In the genomic region with DNA sequence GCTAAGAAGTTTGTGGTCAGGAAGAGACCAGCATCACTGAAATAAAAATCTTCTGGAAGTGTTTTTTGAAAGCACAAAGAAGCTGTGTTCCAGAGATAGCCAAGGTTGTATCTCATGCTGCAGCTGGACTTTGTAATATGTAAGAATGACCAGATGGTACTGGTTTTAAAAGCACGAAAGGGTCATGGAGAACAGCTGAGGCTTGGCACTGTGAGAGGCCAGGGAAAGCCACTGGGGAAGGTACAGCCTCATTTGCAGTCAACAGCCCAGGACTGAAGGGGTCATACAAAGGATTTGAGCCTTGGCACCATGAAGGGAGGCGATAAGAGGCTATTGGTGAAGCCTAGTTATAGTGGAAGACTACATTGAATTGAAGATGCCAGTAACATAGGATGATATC, we compare ENCODE assay signal across 19 mouse cellular contexts.
"Had no signal": no experiment of that assay in that cellular context is flagged by ENCODE, and none has a peak within 500 bp of the region (broad histone marks: within the 10 kb centered on the region; RNA-seq: fewer than 3 reads in every experiment).

No protein-coding gene starts in this region.

- H3K36me3 ChIP-seq: kidney, embryonic 15.5 days; limb, embryonic 12.5 days; limb, embryonic 15.5 days; midbrain, embryonic 10.5 days; midbrain, embryonic 13.5 days had no signal

- H3K4me2 ChIP-seq: kidney, embryonic 15.5 days; limb, embryonic 12.5 days; limb, embryonic 15.5 days; liver, embryonic 11.5 days; lung, embryonic 14.5 days; midbrain, embryonic 13.5 days had no signal

- H3K9me3 ChIP-seq: kidney, embryonic 15.5 days; limb, embryonic 12.5 days; limb, embryonic 15.5 days; midbrain, embryonic 10.5 days; midbrain, embryonic 13.5 days had no signal

- DNase-seq: kidney, adult 8-10 months; kidney, postnatal 10 days; kidney, postnatal 36 days; left cerebral cortex, postnatal 4 days; liver, postnatal 0 days; lung, embryonic 14.5 days; lung, postnatal 36 days; thymus, adult 18-20 months; thymus, postnatal 36 days had no signal

- H3K4me3 ChIP-seq: kidney, embryonic 15.5 days; limb, embryonic 12.5 days; limb, embryonic 15.5 days; megakaryocyte, embryonic 14.5 days; midbrain, embryonic 10.5 days; midbrain, embryonic 13.5 days had no signal

- ATAC-seq: liver, postnatal 0 days; lung, postnatal 0 days; midbrain, embryonic 13.5 days; midbrain, embryonic 16.5 days had no signal

- H3K27me3 ChIP-seq: kidney, embryonic 15.5 days; limb, embryonic 12.5 days; limb, embryonic 15.5 days; midbrain, embryonic 13.5 days had no signal

- H3K9ac ChIP-seq: kidney, embryonic 15.5 days; limb, embryonic 12.5 days; limb, embryonic 15.5 days; liver, embryonic 14.5 days; liver, postnatal 0 days; lung, embryonic 14.5 days; midbrain, embryonic 13.5 days had no signal

- H3K4me1 ChIP-seq: midbrain, embryonic 13.5 days had no signal

- H3K27ac ChIP-seq: kidney, embryonic 15.5 days; limb, embryonic 12.5 days; limb, embryonic 15.5 days; liver, embryonic 14.5 days; midbrain, embryonic 10.5 days; midbrain, embryonic 13.5 days had no signal
